Mouse (Mus musculus): ENCODE results near the gene Thra.

DNA sequence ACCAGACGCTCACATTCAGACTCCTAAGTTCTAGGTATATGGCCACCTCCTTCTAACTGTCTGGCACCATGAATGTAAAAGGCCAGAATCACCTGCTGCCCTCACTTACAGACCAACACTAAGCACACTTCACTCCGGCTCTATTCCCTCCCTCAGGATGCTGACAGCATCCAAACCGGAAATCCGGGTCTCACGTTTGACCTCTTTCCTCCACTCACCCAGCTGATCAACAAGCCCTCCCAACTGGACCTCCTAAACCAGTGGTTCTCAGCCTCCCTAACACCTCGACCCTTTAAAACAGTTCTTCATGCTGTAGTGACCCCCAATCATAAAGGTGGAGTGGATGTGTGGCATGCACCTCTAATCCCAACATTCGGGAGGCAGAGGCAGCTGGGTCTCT is 17.3 kb upstream of the Thra start:
- TF ChIP-seq POLR2A (IDR thresholded peaks at IDR 0.05; ENCODE audit: insufficient read depth, low read depth, low read length) (no peak), CTCF (IDR thresholded peaks at IDR 0.05) (no peak), EP300 (IDR thresholded peaks at IDR 0.05; ENCODE audit: insufficient read depth, low read depth, low read length) (no peak)
